Mouse (Mus musculus) forebrain, embryonic 14.5 days (tissue): ENCODE measurements at regions not wholly inside any gene's neighbourhood (a gene's known extent, or its start where the extent isn't known, plus 50 kb on each side); places are given as distances from the start of the nearest gene placed in this dataset.

ENCODE experiments used
- ATAC-seq: fragments of 200-750 bp; cut with Nextera tagmentation; 2 replicates; pipeline ENCODE4 v1.8.0; 2017; ENCODE audit warnings: mild to moderate bottlenecking, moderate library complexity
- DNase-seq: peaks from one replicate; pipeline ENCODE4 v3.0.0-alpha.2; 2015; ENCODE audit warnings: low spot score
- H3K27ac ChIP-seq: fragments of 300-500 bp; sonication (generic); 2 replicates; pipeline ENCODE4 v1.5.1; 2014; ENCODE audit warnings: low read depth, mild to moderate bottlenecking, control low read depth, low read length, moderate library complexity
- H3K27me3 ChIP-seq: fragments of 300-500 bp; sonication (generic); replicated peaks from 2 replicates; pipeline ENCODE4 v1.6.1; 2014; ENCODE audit warnings: low read length, control low read depth, mixed read lengths; ENCODE audit not compliant: control insufficient read depth, insufficient read depth
- H3K36me3 ChIP-seq: fragments of 300-500 bp; sonication (generic); 2 replicates; pipeline ENCODE4 v1.6.1; 2014; ENCODE audit warnings: low read length, control low read depth; ENCODE audit not compliant: control insufficient read depth, insufficient read depth
- H3K4me1 ChIP-seq: fragments of 300-500 bp; sonication (generic); 2 replicates; pipeline ENCODE4 v1.6.1; 2014; ENCODE audit warnings: antibody characterized with exemption, low read length, control low read depth; ENCODE audit not compliant: control insufficient read depth, insufficient read depth
- H3K4me2 ChIP-seq: fragments of 300-500 bp; sonication (generic); 2 replicates; pipeline ENCODE4 v1.6.1; 2014; ENCODE audit warnings: mild to moderate bottlenecking, control low read depth, low read length
- H3K4me3 ChIP-seq: fragments of 300-500 bp; sonication (generic); 2 replicates; pipeline ENCODE4 v1.5.1; 2014; ENCODE audit warnings: low read depth, low read length, control low read depth
- H3K9ac ChIP-seq: fragments of 300-500 bp; sonication (generic); 2 replicates; pipeline ENCODE4 v1.6.1; 2014; ENCODE audit warnings: mild to moderate bottlenecking, low read length, control low read depth, moderate library complexity
- H3K9me3 ChIP-seq: fragments of 300-500 bp; sonication (generic); replicated peaks from 2 replicates; pipeline ENCODE4 v1.6.1; 2016; ENCODE audit warnings: low read length, control low read depth, mixed read lengths; ENCODE audit not compliant: control insufficient read depth
- WGBS: fragments of 180-500 bp; shearing (Covaris S2); extraction: QIAGEN DNeasy Blood & Tissue Kit; methylation state at CpG from one replicate; pipeline ENCODE4 v1.1.7; 2014; 5-methylcytosine and 5-hydroxymethylcytosine counted together

DNA sequence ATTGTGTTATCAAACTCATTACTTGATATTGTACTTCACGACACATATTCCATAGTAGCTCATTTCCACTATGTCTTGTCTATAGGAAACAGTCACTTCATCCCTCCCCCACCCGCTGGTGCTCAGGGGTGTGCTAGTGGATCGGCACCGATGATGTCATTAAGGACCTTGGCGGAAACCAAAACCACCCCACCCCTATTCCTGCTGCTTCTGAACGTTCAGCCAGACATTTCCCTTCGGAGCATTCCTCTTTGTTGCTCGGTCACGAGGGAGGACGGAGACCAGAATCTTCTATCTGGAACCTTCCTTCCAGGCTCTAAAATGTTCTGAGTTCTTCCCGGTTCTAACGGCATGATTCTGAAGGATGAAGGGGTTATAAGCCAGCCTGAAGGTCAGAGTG, 132.3 kb upstream of the Gas1 start:
- ATAC-seq (no peak), DNase-seq (no peak)
- H3K4me2 ChIP-seq = no peak overlapping the region
- no peaks in the 10 kb centered on the region for H3K9me3 ChIP-seq
- 94% methylated on average over 12 of the region's 12 CpGs for WGBS
- H3K4me1 ChIP-seq = peaks cover 4% of the 10 kb centered on the region; the same call in 1 of the 2 replicates
- H3K27me3 ChIP-seq = no peaks in the 10 kb centered on the region
- H3K27ac ChIP-seq = no peak overlapping the region
- no peaks in the 10 kb centered on the region for H3K36me3 ChIP-seq
- H3K9ac ChIP-seq = no peak overlapping the region
- H3K4me3 ChIP-seq = no peak overlapping the region

GRCm38 (mm10) chr13:60309926-60310325, 132.8 kb upstream of the Gas1 start:
- Histone ChIP-seq H3K9me3 (no peaks in the 10 kb centered on the region), H3K4me2 (no peak overlapping the region), H3K4me3 (no peak overlapping the region), H3K27me3 (no peaks in the 10 kb centered on the region), H3K27ac (no peak overlapping the region), H3K4me1 (peaks cover 4% of the 10 kb centered on the region; the same call in 1 of the 2 replicates), H3K36me3 (no peaks in the 10 kb centered on the region), H3K9ac (no peak overlapping the region)
- 94% methylated on average over 4 of the region's 4 CpGs for WGBS
- DNase-seq = no peak
- no peak for ATAC-seq

- 73% methylated on average over 7 of the region's 7 CpGs for WGBS
- no peaks in the 10 kb centered on the region for H3K27me3 ChIP-seq
Measured at GRCm38 (mm10) chr13:60312397-60313085, 135.4 kb upstream of the Gas1 start.

GRCm38 (mm10) chr13:60318436-60319020, 141.4 kb upstream of the Gas1 start:
- Histone ChIP-seq H3K36me3 (no peaks in the 10 kb centered on the region), H3K27ac (no peak overlapping the region), H3K9ac (no peak overlapping the region), H3K9me3 (no peaks in the 10 kb centered on the region), H3K4me1 (no peaks in the 10 kb centered on the region), H3K27me3 (no peaks in the 10 kb centered on the region), H3K4me2 (no peak overlapping the region), H3K4me3 (no peak overlapping the region)
- 88% methylated on average over 8 of the region's 8 CpGs for whole genome bisulfite sequencing
- DNase-seq (no peak), ATAC-seq (no peak)

More at GRCm38 (mm10) chr13:60312397-60313085, 135.4 kb upstream of the Gas1 start:
- no peak overlapping the region for H3K4me2 ChIP-seq
- DNase-seq (no peak), ATAC-seq (no peak)
- no peak overlapping the region for H3K27ac ChIP-seq
- H3K9me3 ChIP-seq = no peaks in the 10 kb centered on the region
- no peak overlapping the region for H3K9ac ChIP-seq
- H3K36me3 ChIP-seq = no peaks in the 10 kb centered on the region
- no peak overlapping the region for H3K4me3 ChIP-seq
- H3K4me1 ChIP-seq = peaks cover 4% of the 10 kb centered on the region; the same call in 1 of the 2 replicates

DNA sequence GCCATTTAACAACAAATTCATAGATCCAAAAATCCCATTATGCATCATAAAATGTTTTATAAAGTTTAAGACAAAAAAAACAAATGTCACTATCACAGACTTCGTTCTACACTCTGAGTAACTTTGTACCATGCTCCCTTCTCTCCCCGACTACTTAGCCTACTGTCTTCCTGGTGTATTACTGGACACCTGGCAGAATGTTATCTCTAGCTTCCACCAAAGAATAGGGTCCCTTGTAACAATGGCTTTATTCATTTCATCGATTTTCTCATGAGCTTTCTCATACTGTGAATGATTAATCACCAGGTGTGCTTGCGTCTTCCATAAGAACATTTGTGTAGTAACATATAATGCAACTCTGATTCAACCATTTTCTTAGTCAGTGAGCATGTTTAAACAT, 142.1 kb upstream of the Gas1 start:
- H3K36me3 ChIP-seq = no peaks in the 10 kb centered on the region
- H3K9me3 ChIP-seq = no peaks in the 10 kb centered on the region
- DNase-seq (no peak), ATAC-seq (no peak)
- H3K4me1 ChIP-seq = no peaks in the 10 kb centered on the region
- H3K4me3 ChIP-seq = no peak overlapping the region
- no peak overlapping the region for H3K27ac ChIP-seq
- H3K4me2 ChIP-seq = no peak overlapping the region
- WGBS = 88% methylated on average over 4 of the region's 4 CpGs
- no peak overlapping the region for H3K9ac ChIP-seq
- H3K27me3 ChIP-seq = no peaks in the 10 kb centered on the region

GRCm38 (mm10) chr13:60319861-60320602, 142.9 kb upstream of the Gas1 start:
- Histone ChIP-seq H3K36me3 (no peaks in the 10 kb centered on the region), H3K27ac (no peak overlapping the region), H3K9me3 (no peaks in the 10 kb centered on the region), H3K4me3 (no peak overlapping the region), H3K4me1 (no peaks in the 10 kb centered on the region), H3K9ac (no peak overlapping the region), H3K4me2 (no peak overlapping the region), H3K27me3 (no peaks in the 10 kb centered on the region)
- WGBS = 80% methylated on average over 5 of the region's 5 CpGs
- ATAC-seq (no peak), DNase-seq (no peak)

GRCm38 (mm10) chr13:60322579-60322978, 145.4 kb upstream of the Gas1 start:
- DNase-seq = no peak
- ATAC-seq = no peak
- WGBS = 89% methylated on average over 3 of the region's 3 CpGs
- H3K4me1 ChIP-seq = no peaks in the 10 kb centered on the region
- no peaks in the 10 kb centered on the region for H3K27me3 ChIP-seq
- H3K4me3 ChIP-seq = no peak overlapping the region
- H3K9ac ChIP-seq = no peak overlapping the region
- no peaks in the 10 kb centered on the region for H3K9me3 ChIP-seq
- no peaks in the 10 kb centered on the region for H3K36me3 ChIP-seq
- H3K4me2 ChIP-seq = no peak overlapping the region
- no peak overlapping the region for H3K27ac ChIP-seq

DNA sequence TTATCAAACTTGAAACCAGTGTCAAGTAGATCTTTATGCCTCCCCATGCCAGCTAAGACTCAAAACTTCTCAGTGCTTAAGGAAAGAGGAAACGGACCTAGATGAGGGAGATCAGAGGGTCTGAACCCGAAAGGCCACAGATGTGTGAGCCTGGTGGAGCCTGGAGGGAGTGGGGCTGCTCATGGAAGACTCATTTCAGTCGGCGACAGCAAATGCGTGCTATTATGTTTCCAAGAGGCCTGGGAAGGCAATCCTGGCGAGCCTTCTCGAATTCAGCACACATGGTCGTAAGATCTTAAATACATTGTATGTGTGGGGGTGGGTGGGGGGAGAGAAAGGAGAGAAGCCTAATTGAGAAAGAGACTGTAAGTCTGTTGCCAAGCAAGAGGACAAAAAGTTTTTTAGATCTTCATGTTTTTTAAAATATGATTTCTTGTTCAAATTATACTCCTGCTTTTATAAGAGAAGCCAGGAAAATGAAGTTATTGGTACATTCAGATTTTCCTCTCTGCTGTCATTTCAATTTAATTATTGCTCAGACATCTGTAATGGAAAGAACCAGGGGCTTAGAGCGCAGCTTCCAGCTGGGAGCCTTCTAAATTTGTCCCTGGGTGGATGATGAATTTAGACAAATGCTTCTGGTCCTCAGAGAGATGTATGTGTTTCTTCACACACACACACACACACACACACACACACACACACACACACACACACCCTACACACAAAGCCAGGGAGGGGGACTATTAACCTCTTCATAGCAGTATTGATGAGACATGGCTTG, 153.5 kb upstream of the Gas1 start:
- DNase-seq = no peak
- no peak overlapping the region for H3K9ac ChIP-seq

More for the DNA sequence above, 153.5 kb upstream of the Gas1 start:
- H3K36me3 ChIP-seq = no peaks in the 10 kb centered on the region
- H3K27ac ChIP-seq = no peak overlapping the region
- H3K27me3 ChIP-seq = no peaks in the 10 kb centered on the region
- 87% methylated on average over 9 of the region's 9 CpGs for WGBS
- H3K4me3 ChIP-seq = no peak overlapping the region
- no peaks in the 10 kb centered on the region for H3K4me1 ChIP-seq
- no peaks in the 10 kb centered on the region for H3K9me3 ChIP-seq
- H3K4me2 ChIP-seq = no peak overlapping the region
- no peak for ATAC-seq
